Mouse (Mus musculus): Measurements from ENCODE around the gene Emilin2.

Emilin2 gene

DNA sequence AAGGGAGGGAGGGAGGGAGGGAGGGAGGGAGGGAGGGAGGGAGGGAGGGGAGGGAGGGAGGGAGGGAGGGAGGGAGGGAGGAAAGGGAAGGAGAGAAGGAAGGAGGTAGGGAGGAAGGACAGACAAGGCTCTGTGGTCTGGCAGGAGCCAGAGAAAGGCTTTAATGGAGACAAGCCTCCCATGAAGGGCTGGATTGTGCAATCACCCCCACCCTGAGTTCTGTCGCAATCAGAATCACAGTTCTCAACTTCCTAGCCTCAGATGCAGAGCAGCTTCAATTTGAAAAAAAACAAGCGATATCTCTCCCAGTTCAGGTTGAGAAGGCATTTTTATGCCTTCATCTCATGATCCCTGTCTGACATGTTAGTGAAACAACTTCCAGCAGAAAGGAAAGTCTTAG is 11.4 kb downstream of the Emilin2 start:
- no peak for DNase-seq (ENCODE audit: extremely low spot score)

DNA sequence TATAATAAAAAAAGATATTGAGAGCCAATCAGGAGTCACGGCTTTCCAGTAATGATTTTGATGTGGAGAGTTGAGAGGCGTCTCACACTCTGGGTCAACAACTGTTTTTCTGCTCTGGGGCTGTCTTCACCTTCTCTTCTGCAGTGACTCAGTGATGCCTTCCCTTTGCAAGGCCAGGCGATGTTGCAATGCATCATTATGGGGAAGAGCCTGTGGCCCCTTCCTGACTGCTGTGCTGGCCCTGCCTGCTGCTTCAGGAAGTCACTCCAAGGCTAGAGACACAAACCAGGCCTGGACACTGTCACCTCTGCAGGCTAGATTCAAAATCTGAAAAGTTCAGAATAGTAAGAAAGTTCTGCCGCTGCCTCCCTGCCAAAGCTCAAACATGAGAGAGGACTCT is 11.9 kb downstream of the Emilin2 start:
- DNase-seq (ENCODE audit: extremely low spot score), result no peak

DNA sequence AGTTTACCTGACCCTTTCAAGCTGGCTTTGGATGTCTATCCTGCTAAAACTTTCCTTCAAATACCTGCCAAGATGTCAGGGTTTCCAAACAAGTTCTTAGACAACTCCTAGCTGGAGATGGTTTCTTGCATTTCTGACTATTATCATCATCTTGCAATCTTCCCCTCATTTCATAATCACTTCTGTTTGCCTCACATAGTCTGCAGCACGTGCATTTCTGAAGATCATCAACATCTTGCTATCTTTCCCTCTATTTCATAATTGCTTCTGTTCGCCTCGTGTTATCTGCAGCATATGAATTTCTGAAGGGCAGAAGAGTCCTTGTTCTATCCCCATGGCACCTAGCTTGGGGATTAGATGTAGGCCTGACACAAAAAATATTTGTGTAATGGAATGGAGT is 17.2 kb downstream of the Emilin2 start:
- no peak for DNase-seq (ENCODE audit: extremely low spot score)

DNA sequence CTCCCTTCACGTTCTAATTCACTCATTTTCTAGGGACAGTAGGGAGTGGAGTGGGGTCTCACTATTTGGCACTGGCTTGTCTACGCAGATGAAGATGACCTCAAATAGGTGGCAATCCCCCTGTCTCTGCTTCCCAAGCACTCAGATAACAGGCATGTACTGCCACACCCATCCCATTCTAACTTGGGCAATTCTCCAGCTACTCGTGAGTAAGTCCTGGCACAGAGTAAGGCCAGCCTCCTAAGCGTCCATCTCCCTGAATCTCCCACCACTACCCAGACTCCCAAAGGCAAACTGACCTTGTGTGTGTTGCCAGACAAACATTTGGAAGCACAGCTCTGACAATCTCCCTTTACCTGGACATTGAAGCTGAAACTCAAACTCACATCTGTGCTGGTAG is 18.9 kb downstream of the Emilin2 start:
- DNase-seq (ENCODE audit: extremely low spot score), result no peak

DNA sequence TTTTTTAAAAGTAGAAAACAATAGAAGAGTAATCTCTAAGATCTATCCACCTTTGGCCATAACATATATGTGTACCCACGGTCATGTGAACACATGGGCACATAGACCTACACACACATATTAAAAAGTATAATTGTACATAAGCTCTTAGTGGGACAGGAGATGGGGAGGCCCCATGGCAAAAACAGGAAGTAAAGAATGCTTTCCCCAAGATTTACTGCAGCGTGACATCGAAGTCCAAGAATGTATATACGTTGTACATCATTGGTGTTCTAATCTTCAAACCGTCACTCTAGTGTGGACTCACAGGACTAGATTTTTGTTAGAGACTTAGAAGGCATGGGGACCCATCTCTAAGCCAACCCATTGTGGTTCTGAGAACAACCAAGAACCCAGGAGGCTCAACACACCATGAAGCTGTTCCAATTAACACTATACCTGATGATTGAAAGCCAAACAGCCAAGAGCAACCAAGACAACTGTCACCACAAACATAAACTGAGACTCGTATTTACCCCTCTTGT is 19.8 kb downstream of the Emilin2 start:
- no peak for DNase-seq (ENCODE audit: extremely low spot score)

DNA sequence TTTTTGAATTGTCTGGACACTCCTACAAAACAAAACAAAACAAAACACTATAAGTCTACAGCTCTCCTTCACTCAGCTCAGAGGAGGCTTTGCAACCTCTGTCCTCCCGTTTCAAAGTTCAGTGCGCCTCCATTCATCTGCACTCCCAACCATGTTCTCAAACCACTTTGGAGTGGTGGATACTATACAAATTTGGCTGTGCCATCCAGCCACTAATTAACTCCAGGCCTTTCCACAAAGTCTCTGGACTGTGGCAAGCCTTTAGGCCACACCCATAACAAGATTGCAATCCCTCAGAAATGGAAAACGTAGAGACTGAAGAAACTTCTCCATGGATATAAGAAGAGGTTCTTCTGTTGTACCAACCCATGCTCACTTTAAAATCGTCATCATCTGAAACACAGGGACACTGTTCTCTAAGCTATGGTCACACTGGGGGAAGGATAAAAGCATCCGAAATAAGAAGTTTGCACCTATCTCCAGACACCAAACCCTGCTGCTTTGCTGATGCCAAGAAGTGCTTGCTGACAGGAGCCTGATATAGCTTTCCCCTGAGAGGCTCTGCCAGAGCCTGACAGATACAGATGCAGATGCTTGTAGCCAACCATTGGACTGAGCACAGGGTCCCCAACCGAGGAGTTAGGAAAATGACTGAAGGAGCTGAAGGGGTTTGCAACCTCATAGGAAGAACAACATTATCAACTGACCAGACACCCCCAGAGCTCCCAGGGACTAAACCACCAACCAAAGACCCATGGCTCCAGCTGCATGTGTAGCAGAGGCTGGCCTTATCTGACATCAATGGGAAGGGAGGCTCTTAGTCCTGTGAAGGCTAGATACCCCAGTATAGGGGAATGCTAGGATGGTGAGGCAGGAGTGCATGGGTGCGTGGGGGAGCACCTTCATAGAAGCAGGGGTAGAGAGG is 21.0 kb downstream of the Emilin2 start:
- no peak for DNase-seq (ENCODE audit: extremely low spot score)

DNA sequence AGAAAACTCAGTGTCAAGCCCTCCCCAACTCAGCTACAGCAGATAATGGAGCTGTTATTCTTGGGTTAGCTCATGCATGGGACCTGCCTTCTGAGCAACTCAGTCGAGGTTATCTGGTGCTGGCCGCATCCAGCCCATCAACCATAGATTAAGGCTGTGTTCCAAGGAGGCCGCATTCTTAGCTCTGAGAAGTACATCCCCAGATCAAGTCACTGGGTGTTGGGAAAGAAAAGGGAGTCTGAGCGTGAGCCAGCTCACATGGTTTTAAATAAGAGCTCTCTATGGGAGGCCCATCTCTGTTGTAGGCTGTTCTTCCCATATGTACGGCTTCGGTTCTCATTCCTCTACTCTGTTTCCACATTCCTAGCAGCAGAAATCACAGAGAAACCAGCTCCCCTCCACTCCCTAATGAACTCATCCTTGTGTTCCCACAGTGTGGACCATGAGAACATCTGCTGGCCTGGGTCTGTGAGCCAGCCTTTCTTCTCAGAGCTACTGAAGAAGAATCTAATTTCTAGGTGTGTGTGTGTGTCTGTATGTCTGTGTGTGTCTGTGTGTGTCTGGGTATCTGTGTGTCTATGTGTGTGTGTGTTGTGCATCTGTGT is 22.1 kb downstream of the Emilin2 start:
- no peak for DNase-seq (ENCODE audit: extremely low spot score)

DNA sequence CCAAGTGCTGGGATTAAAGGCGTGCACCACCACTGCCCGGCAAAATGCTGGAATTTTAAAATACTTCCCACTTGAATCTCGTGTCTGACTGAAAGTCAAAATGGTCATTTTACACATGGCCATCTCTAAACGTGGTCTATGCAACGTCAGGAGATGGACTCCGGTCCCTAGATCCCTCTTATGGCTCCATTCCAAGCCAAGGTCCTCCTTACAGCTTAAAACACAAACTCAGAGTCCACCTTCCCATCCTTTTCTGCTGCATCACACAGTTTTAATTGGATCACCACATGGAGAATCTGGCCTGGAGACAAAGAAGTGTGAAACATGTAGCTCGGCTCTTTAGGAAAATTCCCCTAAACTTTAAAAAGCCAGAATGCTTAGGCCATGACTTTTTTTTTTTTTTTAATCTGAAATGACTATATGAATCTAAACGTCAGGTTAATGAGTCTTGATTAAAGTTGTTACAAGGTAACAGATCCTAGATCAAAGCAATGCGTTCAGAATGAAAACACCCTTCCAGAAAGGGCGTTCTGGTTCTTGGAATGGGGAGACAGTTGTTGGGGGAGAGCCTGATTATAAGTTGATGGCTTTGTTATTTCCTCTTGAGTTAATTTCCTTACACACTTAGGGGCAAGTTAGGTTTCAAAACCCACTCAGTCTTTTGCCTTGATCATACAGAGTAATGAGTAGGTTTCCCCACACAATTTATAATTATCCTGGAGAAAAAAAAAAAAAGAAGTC is 22.8 kb downstream of the Emilin2 start:
- DNase-seq (ENCODE audit: extremely low spot score), result no peak

DNA sequence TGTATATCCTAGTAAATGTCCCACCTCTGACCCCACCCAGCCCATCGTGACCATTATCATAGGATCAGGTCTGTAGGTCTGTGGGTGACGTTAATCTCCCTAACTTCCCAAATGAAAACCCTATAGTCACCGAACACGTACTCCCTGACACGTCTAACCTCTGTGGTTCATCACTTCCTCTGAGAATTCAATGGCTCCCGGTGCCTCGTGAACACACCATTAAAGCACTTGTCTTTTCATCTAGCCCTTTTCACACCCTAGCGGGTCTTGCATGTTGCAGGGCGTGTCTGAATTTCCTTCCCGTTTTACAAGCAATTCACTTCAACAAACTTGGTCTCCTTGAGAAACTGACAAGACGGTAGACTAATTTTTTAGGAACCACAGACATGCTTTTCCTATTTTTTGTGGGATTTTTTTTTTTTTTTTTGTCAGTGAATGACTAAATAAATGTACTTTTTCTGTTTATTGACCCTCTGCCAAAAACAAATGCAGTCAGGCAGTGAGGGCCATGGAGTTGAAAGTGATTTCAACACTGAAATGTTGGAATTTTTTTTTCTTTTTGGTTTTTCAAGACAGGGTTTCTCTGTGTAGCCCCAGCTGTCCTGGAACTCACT is 23.5 kb downstream of the Emilin2 start:
- no peak for DNase-seq (ENCODE audit: extremely low spot score)

DNA sequence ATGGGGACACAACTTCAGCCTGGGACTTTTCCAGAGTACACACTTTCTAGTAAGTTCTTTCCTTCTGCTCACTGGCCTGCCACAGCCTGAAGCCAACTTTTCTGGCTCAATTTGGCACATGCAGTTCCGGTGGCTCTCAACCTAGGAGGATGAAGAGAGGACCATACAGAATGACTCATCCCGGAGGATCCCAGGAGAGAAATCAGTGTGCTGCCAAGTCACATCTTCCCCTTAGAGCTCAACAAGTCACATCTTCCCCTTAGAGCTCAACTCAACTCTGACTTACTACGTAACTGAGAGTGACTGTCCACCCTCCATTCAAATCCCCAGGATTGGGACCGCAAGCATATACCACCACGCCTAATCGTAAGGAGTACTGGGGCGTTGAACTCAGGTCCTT is 24.2 kb downstream of the Emilin2 start:
- no peak for DNase-seq (ENCODE audit: extremely low spot score)

DNA sequence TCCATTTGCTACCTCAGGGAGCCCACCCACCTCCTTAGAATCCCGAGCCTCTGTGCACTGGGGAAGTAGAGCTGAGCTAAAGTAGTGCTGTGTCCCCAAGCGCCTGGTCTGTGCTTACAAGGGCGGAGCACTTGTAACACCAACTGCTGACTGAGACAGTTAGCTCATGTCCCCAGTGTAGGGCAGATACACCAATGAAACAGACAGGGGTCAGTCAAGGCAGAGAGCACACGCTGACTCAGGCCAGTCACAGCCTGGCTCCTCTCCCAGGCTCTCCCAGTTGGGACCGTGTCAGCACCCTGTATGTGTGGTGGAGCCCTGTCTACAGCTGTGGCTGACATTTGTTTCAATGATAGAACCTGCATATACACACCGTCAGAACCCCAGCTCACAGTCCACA is 25.8 kb downstream of the Emilin2 start:
- no peak for DNase-seq (ENCODE audit: extremely low spot score)

DNA sequence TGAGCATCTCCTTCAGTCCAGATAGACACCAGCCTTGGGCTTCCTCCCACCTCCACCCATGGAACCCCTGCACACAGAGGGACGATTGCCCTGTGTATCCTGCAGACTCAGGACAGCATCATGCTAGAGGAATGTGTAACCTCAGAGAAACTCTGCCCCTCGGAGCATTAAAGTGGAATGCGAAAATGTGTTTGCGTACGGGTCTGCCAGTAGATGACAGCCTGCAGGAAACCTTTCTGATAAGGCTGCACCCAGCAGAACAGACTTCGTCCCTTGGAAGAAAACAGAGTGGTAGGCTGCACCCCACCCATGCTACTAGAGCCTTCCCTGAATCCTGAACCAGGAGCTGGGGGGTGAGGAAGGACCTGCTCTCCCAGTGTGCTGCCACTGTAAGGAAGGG is 26.9 kb downstream of the Emilin2 start:
- DNase-seq (ENCODE audit: extremely low spot score), result no peak

DNA sequence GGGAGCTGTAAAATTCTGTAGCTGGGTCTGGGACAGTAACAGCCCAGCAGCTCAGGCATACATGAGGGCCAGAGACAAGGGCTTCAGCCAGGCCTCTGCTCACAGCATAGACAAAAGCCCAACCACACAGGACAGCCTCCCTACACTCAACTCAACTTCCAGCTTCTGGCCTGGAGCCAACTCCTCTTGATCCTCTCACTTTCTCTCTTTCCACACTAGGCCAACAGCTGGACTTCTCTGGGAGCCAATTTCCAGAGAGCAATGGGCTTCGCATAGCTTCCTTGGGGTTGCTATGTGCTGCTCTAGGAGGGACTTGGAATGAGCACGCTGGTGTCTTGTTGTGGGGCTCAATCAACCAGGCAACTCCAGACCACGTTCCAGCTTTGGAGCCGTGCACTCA is 28.5 kb downstream of the Emilin2 start:
- no peak for DNase-seq (ENCODE audit: extremely low spot score)

DNA sequence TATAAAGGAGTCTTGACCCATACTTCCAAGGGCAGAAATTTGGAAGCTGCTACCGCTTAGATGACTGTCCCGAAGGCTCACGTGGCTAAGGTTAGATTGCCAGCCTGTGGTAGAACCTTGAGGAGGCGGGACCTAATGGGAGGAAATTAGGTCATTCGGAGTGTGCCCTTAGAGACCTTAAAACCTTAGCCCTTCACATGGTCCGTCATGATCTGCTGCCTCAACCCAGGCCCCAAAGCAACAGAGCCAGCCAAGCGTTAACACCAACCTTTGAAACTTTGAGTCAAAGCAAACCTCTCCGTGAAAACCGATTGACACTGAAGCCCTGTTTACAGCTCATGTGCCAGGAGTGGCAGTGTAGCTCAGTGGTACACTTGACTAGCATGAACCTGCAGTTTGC is 29.1 kb downstream of the Emilin2 start:
- DNase-seq (ENCODE audit: extremely low spot score), result no peak

DNA sequence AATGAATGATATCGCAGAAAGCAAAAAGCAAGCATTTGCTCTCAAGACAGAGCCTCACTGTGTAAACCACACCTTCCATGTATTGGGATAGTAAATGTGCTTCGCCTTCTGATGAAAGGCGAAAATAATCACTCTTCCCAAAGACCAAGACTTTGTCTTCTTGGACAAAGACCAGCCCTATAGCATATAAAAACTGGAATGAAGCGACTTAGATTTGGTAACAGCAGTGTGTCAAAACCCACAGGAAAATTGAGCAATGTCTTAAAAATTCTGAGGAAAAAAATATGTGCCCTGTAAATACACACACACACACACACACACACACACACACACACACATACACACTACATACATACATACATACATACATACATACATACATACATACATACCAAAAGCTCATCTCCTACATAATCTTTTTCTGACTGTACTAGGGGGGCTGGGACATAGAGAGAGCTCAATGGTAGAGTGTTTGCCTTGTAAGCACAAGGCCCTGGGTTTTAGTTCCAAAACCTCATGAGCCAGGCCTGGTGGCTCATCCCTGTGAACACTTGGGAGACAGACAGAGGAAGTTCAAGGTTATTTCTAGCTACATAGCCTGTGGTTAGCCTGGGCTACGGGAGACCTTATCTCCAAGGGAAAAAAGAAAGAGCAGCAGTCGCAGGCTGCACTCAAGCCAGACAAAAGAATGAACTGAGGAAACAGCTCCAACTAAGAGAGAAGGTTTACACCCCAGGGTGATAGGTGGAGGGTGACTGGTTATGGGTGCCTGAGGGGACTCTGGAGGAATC is 33.9 kb downstream of the Emilin2 start:
- no peak for DNase-seq (ENCODE audit: extremely low spot score)

DNA sequence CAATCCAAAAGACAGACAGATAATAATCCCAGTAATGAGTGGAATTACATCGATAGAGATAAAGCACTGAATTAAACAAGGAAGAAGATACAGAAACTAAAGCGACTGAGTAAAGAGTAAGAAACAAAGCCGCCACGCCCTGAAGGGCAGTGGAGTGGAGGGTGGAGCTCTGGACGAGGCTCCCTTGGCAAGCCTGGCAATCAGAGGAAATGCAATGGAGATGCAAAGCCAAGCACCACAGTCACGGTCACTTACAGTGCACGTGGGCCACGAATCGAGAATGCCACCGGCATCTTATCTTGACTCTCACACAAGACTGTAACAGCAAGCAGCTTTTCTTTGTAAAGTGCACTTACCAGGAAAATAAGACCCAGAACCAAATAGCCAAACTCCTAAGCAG is 35.0 kb downstream of the Emilin2 start:
- DNase-seq (ENCODE audit: extremely low spot score), result no peak

DNA sequence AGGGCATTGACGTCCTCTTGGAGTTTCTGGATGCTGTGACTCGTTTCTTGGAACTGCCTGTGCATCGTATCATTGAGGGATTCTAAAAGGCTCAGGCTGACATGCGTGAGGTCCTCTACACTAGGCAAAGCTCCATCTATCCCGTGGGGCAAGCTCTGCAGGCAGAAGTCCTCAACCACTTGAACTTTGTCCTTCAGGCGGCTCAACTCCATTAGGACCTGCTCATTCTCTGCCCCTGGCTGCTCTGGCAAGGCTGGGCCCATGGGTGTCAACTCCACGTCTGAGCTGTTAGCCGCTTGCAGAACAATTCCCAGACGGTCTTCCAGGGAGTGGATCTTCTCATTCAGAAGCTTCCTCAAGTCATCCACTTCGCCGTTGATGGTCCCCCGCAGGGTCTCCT is 37.9 kb downstream of the Emilin2 start:
- DNase-seq (ENCODE audit: extremely low spot score), result no peak

DNA sequence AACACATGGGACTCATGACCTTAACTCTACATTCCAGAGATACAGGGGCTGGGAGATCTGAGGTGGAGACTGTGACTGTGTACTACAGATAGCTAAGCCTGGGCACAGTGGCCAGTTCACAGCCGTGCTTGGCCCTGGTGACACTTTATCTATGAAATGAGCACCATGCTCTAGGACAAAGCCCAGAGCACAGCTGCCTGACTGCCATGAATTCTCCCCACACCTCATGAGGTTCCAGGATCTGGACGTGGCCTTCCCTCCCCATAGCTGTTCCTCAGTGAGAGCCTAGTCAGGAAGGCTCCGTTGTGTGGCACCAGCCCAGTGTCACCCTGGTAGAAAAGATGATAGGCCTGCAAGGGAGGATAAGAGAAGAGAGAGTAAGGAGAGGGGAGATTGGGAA is 43.2 kb downstream of the Emilin2 start:
- no peak for DNase-seq (ENCODE audit: extremely low spot score)

DNA sequence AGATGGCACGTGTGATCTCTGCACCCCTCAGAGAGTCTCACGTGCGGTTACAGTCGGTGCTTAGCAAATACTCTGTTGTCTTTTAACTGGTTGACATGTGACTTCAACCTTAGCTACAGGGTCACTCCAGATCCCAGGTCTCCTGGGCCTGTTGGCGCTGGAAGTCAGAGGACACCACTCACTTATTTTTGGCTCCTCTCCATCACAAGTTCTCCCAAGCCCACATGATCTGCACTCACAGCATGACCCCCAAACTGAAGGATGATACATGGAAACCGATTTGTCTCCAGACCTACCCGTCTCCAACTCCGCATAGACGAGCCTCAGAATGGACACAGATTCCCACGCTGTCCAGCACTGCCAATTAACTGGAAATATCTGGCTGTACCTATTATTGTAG is 43.6 kb downstream of the Emilin2 start:
- no peak for DNase-seq (ENCODE audit: extremely low spot score)

DNA sequence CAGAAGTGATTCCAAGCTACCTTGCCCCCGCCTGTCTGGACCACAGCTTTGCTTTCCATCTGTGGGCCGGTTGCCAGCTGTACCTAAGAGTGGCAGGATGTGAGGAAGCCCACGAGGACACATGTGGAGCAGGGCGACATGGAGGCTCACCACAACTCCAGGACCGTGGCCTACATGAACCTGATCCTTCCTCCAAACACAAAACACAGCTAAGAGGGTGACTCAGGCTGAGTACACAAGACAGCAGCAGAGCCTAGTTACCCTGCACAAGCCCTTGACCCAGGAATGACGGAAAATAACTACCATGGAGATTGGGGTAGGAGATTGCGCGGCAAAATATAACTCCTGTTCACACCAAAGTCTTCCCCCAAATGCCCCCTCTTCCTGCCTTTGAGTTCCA is 44.4 kb downstream of the Emilin2 start:
- DNase-seq (ENCODE audit: extremely low spot score), result no peak

DNA sequence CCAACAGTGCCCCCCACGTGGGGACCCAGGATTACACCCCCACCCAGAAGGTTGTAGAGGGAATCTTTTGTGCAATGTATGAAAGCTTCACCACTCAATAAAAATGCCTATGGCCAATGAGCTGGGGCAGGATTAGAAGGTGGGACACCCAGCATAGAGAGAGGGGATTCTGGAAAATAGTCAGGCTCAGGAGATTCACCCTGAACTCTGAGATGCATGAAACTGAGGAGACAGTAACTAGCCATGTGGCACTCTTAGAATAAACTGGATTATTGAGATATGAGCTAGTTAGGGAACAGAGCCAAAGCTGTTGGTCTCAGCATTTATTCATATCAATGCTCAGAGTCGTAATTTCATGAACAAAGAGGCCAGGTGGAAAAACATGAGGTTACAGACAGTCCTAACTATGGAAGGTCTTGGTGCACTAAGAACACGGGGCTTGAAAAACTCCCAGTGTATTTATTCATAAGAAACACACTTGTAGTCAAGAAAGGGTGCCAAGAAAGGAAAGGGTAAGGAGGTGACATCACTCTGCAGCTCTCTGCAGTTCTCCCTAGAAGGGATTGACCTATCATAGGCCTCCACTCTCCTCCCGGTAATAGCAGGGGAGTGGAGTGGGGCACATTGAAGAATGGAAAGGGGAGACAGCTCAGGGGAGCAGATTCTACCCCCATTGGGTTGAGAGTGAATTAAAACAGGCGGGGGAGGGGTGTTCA is 46.3 kb downstream of the Emilin2 start:
- no peak for DNase-seq (ENCODE audit: extremely low spot score)

All from embryo, embryonic 9.5 days (tissue).